Mouse (Mus musculus): Measurements from ENCODE around the gene Glg1.
"Not testable (repeated sequence)": the region's sequence is repeated elsewhere in the genome, so short reads cannot be mapped to it uniquely, and the experiment has no call there.

Gene Glg1

DNA sequence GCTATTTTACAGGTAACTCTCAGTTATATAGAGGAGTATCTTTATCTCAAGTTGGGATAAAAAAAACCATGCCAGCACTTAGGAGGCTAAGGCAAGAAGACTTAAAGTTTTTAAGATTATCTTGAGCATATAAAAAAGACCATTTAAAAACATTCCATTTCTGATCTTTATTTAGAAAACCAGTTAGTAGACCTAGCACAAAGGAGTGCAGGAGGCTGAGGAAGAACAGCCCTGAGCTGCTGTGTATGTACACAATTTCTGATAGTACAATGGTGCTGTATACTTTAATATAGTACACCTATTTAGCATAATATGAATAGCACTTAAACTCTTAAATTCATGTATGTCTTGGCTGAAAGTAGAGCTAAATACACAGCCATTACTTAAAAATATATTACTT lies 10.9 kb downstream of the Glg1 start:
- no peak for DNase-seq

DNA sequence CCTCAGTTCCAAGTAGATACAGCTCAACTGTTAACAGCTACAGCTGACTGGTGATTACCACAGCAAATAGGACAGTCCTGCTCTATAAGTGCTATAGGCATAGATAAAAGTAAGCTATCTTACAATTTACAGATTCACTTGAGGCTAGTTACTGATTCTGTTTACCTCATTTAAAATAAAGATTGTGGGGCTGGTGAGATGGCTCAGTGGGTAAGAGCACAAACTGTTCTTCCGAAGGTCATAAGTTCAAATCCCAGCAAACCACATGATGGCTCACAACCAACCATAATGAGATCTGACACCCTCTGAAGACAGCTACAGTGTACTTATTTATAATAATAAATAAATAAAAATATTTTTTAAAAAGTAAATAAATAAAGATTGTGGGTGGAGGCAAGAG lies 12.2 kb downstream of the Glg1 start:
- not testable (repeated sequence) for DNase-seq

DNA sequence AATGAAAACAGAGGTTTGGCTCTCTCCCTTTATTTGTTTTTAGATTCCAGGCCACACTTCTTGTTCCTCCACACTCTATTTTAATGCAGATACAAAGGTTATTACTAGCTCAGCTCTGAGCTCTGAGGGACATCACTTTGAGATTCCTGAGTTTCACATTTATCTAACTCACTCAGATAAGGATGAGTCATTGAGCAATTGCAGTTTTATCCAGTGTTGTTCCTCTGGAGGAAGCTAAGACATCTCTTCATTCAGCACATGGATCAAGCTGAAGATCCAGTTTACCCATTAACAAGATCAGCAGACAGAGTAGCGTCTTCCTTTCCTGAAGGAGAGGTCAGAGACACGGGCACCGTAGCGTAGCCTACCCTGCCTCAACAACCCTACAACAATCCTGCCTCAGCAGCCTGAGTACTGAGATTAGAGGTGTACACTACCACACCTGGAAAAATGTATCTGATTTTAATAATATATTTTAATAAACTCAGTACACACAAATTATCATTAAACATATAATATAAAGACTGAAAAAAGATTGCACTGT lies 12.7 kb downstream of the Glg1 start:
- no peak for DNase-seq

DNA sequence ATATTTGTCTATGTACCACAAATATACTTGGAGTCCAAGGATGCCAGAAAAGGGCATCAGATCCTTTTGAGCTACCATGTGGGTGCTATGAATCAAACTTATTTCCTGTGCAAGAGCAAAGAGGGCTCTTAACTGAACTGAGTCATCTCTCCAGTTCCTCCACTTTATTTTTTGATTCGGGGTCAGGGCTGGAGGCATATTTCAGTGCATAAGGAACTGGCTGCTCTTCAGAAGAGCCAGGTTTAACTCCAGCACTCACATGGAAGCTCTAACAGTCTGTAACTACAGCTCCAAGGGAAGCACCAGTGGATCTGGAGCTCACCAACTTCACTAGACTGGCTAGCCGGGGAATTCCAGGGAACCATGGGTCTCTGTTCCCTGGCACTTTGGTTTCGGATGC lies 21.7 kb downstream of the Glg1 start:
- DNase-seq, result no peak

DNA sequence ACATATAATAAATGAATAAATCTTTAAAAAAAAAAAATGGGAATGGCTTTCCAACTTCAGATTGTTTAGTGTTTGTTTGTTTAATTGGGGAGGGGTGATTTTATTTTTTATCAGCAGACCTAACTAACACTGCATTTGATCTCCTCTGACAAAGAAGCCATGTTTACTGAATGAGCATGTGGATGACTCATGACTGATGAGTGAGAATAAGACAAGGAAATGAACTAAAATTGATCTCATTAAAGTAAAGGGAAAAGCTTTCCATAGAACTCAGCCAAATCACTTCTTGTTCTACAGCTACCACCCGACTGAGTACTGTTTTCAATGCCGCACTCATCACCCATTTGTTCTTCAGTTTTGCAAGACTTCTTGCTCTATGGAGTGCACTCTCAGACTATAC lies 25.3 kb downstream of the Glg1 start:
- no peak for DNase-seq

DNA sequence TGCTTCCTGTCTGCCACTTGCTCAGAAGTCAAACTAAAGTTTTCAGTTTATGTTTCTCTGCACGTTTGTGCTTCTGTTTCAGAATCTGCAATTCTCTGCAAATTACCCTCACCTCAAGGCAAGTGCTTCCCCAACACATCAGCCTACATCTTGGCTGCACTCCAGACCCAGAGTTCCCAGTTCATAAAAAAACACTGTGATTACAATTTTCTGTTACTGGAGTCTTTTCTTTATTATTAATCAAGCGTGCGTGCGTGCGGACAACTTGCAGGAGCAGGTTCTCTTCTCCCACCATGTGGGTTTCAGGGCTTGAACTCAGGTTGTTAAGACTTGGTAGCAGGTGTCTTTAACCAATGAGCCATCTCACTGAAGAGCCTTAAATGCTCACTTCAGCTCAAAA lies 34.9 kb downstream of the Glg1 start:
- DNase-seq, result peak; percentile 27

DNA sequence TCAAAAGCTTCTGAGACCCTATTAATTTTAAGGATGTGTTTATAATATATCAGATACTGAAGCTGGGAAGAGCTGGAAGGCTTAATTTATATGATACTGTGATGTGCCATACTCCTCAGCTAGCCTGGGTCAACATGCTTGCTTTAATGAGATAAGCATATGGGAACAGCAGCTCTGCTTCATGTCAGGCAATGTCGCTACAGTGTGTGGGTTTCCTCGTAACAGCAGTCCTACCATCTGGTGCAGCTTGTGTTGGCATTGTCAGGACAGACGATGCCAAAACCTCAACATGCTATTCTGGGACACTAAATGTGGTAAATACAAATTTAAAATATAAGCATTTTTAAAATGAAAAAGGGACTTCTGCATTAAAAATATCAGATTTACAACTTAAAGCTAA lies 40.9 kb downstream of the Glg1 start:
- DNase-seq, result peak; percentile 84

DNA sequence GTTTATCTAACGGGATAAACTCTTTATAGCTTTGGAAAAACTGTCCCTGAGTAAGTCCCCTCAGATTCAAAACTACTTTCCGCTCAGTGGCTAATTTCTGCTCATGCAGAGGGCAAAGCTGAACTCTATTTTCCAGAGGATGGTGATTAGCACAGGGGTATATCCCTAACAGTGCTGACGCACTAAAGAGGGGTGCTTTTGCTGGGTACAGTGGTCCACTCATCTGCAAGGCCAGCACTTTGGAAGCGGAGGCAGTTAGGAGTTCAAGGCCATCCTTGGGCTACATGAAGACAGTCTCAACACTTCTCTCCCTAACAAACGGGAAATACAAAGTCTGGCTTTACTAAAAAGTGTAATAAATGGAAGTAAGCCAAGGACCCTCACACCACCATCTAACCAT lies 45.6 kb downstream of the Glg1 start:
- no peak for DNase-seq

DNA sequence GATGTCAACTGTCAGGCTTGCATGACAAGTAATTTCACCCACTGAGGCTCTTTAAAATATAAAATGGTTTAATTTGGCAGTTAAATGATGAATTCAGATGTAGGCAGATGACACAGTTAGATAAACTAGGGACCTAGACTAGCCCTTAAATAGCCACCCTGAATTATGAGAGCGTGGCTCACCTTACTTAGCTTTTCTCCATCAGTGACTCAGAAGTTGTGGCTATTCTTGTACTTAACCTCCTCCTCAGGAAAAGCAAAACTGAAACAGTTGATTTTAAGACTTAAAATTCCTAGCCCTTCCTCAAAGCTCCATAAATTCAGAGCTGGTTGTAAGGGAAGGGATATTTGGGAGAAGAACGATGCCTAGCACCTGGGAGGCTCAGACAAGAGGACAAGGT lies 47.8 kb downstream of the Glg1 start:
- no peak for DNase-seq

DNA sequence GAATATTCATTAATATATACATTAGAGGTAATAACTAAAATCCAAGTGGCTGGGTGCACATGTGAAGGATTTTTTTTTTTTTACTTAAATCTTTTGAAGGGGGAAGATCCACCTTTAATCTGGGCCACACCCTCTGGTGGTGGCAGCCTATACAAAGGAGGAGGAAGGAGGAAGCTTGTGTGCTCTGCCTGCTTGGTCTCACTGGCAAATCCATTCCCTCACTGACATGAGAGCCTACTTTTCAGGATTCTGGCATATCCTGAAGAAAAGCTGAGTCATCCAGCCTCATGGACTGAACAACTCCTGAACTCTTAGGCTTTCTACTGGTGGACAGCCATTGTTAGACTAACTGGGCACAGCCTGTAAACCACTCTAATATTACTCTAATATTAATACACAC lies 49.1 kb downstream of the Glg1 start:
- DNase-seq, result no peak

DNA sequence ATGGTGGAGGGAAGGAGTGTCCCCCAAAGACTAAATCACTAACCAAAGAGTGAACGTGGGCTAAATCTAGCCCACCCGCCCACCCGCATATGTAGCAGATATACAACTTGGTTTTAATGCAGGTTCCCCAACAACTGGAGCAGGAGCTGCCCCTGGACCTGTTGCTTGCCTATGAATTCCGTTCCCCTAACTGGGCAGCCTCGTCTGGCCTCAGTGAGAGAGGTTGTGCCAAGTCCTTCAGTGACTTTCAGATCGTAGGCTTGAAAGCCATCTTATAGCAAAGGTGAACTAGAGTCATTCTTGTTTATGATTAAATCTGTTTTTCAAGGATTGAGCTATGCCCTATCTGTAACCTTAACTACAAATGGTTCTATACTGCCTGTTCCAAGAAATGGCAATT lies 52.7 kb downstream of the Glg1 start:
- no peak for DNase-seq

DNA sequence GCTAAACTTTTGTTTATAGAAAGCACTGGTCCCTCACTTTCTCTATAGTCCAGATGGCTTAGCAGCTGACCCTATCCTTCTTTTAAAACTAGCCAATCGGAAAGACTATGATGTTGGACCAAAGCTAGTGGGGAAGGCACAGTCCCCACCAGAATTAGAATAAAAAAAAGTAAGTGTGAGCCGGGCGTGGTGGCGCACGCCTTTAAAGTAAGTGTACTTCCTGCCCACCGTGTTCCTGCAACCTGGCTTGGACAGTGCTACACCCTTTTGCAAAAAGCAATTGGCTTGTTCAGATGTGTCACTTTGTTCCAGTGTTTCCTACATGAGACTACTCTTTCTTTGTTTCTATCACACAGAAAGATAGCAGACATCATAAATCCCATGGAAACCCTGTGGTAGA lies 54.0 kb downstream of the Glg1 start:
- no peak for DNase-seq

DNA sequence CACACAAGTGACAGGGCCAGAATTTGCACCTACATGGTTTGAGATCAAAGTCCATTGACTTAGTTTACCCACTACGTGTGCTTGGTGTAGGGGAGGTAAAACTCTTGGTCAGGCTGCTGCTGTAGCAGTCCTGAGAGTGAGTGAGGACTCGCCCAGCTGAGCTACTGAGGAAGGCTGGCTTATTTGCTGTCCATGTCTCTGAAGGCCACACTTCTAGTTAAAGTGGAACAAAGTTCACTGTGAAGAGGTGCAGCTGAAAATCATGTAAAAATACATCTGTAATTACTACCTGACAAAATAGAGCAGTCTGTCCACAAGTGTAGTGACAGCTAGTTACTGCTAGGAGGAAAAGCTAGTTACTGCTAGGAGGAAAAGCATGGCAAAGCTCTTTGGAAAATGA lies 55.7 kb downstream of the Glg1 start:
- DNase-seq, result no peak

DNA sequence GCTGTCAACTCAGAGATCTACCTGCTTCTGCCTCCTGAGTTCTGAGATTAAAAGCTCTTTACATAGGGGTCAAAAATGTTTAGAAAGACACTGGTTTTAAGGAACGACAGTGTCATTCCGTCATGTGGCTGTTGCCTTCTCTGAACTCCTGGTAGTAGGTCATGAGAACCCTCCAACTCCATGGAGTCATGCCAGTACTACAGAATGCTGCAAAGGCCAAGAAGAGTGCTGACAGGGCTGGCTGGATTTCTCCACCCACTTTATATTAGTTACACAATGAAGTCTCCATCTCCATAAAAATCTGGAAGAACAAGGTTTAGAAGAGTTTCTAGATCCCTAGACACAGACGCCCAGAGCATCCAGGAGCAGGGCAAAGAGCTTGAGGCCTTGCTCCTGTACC lies 61.0 kb downstream of the Glg1 start:
- no peak for DNase-seq

DNA sequence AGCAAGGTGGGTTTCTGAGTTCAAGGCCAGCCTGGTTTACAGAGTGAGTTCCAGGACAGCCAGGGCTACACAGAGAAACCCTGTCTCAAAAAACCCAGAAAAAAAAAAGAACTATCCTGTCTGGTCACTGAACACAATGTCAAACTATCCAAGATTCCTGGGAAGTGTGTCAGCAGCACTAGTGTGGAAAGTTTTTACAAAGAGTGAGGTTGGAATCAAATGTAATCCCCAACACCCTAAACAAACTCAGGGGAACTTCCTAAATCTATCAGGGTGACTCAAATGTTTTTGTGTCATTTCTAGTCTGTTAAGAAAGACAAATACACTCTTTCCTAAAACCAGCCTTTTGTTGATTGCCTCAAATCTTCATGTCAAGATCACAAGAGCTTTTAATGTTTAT lies 62.8 kb downstream of the Glg1 start:
- DNase-seq, result no peak

DNA sequence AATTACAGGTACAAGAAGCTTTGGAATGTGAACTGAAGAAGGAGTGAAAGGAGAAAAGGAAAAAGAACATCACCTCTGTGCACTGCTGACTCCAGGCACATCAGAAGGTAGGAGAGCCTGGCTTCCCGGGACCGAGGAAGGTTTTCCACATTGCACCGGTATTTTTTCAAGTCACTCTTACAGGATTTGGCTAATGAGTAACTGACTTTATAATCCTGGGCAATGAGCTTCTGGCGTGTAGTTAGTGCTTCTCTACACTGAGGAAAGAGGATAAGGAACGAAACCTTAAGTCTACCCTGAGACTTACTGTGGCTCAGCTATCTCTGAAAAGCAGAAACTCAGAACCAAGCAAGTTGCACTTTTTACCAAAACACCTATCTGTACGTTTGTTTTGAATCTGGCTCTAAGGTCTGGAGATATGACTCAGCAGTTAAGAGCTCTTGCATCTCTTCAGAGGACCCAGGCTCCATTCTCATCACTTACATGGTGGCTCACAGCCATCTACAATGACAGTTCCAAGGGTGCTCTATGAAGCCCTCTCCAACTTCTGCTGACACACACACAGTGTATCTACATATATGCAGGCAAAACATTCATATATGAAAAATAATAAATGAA lies 70.3 kb downstream of the Glg1 start:
- DNase-seq, result no peak

DNA sequence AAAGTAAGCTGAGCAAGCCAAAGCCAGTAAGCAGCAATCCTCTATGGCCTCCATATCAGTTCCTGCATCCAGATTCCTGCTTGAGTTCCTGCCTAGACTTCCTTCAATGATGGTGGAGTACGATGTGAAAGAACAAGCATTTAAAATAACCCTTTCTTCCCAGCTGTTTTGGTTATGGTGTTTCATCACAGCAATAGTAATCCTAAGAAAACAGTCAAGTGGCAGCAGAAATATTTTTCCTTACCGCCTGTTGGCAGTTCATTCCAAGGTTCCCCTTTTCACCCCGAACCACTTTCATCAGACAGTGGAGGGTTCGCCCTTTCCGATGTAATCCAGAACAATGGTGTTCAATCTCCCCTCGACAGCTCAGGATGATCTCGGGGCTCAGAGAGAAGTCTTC lies 71.5 kb downstream of the Glg1 start:
- DNase-seq, result no peak

DNA sequence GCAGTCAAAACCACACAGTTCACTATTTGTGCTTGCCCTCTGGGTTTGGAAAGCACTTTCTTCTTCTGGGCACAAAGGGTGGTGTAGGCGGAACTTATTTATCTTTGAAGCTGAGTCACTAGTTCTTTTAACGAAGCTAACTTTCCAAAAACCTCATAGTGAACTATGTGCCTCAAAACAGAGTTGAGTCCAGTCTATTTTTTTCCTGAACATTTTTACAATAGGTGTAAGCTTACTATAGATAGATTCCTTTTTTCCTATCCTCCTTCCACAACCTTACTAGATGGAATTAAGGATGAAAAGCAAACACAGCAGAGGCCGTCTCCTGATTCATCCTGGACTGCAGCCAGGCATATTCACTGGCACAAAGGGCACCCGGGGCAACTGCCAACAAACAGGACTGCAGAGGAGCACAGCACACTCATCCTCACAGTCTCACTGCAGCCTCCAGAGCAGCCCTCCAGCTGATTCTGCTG lies 73.5 kb downstream of the Glg1 start:
- DNase-seq, result peak; percentile 41

DNA sequence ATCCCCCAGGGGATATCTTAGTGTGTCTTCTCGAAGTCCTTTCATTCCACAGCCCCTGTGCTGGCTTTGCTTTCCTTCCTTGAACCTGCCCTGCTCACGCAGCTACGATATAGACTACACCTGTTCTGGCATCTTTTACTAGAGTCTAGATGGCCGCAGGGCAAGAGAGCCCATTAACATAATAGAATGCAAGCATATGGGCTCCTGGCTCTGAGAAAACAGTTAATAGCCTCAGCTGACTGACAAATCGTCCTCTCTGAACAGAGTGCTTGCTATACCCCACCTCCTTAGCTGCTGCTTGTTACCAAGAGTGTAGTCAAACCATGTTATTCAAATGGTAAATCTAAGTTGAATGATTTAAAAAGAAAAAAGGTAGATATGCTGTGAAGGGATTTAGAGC lies 87.4 kb downstream of the Glg1 start:
- no peak for DNase-seq

DNA sequence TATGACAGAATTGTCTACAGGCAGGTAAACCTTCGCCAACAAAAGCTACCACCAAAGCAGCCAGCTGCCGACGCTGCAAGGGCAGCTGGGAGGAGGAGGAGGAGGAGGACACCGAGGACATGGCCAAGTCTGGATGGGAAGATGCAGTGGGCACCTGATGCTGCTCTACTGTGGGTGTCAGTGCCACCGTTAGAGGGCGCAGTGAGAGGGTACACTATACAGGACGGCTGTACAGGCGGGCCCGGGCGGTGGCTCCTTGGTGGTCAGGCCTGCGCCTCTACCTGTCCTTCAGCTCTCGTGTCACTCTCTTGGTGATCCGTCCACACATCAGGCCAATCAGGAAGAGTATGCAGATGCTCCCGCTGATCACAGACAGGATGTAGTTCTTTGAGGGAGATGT lies 101.4 kb downstream of the Glg1 start:
- peak; percentile 51 for DNase-seq

DNA sequence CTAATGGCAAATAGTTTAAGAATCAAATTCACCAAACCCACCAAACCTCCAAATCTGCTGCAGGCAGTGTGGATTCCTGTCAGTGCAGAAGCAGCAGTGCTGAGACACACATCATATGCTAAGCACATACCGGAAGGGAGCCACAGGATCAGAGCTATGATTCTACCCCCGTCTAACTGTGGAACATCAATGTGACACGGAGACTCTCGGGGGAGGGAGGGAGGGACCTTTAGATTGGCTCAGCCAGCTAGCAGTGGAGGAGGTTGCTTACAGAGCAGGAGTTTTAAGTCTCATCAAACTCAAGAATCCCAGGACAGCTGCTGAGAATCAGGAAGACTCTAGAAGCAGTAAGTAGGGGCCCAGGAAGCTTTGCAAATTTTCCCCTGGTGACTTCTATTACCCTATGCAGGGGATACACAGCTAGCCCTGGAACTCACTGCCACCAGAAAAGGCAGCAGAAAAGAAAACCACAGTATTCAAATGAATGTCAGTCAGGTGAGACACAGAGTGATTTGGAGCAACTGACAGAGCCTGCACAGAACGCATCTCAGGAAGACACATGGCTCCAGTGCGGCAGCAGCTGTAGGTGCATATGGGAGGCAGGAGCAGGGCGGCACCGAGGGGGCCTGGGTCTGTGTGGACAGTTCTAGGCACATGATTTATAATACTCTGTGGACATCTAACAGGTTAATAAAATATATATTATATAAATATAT lies 103.1 kb downstream of the Glg1 start:
- no peak for DNase-seq

DNA sequence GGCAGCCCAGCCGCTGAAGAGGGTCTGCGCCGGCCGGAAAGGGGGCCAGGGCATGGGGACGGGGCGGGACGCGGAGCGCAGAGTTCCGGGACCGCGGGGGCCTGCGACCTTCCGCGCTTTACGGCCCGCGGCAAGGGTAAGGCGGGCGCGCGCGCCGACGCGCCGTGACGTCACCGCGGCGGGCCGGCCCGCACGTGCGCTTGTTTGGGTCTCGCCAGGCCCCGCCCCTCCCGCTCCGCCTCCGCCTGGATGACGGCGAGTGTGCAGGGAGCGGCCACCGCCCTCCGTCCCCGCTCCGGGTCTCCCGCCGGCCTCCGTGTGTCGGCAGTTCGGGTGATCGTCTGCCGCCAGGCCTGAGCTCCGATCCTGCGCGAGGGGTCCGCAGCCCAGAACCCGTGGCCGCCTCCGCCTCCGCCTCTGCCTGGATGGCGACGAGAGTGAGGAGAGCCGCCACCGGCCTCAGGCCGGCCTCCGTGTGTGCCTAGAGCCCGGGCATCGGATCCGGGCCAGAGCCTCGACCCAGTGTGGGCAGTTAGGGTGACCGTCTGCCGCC lies 113.5 kb downstream of the Glg1 start:
- peak; percentile 93 for DNase-seq

DNA sequence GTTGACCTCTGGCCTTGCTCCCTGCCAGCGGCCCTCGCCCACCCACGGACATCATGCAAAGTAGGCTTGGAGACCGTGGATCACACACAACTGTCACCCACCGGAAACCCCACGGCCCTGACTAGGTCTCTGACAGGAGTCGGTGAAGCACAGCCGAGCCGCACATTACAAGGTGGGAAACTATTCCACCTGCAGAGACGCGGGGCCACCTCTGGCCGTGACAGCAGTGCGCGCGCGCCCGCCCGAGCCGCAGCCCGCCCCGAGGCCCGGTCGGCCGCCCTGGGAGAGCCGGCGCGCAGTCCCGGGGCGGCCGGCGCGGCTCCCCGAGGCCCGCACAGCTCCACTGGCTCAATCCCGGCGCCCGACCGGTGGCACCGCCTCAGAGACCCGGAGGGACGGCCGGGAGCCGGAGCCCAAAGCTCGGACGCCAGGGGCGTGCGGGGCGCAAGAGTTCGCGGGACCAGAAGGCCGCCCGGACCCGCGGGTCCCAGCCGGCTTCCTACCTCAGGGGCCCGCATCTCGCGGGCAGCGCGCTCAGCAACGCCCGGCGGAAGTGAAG lies 114.0 kb downstream of the Glg1 start:
- peak; percentile 21 for DNase-seq

DNA sequence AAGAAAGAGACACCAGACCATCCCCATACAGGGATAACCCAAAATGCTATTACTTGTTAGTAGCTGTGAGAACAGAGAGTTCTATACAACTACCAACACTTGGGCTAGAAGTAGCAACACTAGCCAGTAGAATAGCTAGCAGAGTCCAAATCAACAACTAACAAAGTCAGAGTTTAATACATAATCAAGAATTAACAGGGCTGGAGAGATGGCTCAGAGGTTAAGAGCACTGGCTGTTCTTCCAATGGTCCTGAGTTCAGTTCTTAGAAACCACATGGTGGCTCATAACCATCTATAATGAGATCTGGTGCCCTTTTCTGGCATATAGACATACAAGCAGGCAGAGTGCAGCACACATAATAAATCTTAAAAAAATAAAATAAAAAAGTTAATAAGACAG lies 116.5 kb downstream of the Glg1 start:
- no peak for DNase-seq
